Mouse (Mus musculus): Measurements from ENCODE around the gene Krtap4-16.
"Not testable (repeated sequence)": the region's sequence is repeated elsewhere in the genome, so short reads cannot be mapped to it uniquely, and the experiment has no call there.

Krtap4-16 gene

DNA sequence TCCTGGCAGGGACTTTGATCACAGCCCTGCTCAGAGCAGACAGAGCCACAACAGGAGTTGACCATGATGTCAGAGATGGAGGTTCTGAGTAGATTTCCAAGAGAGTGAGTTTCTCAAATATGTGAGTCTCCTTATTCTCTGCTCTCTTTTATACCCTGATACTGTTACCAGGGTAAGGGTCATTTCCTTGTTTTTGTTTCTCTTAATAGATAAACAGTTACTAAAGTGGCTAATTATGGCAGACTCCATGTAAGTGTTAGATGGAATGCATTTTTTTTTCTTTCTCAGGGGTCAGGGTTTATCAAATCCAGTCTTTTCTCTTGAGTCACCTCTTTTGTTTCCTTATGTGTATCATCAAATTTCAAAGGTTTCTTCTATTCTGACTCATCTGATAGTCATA is at the start of gene Krtap4-16:
Gene Krtap4-16 (minus strand): TSS at position 101 of the 400 bp plus-strand sequence.
- in situ Hi-C loops (cut with MboI; ENCODE audit: unreplicated experiment in 2 of 2) = no loop called here

- in situ Hi-C loops (cut with MboI; ENCODE audit: unreplicated experiment in 2 of 2) = not testable (repeated sequence)
These were observed 27.5 kb upstream of the Krtap4-16 start, which contains the start of gene Gm11567 for GRCm38 (mm10) chr11:99878887-99879286. Gene Gm11567 (plus strand): TSS chr11:99879187.

DNA sequence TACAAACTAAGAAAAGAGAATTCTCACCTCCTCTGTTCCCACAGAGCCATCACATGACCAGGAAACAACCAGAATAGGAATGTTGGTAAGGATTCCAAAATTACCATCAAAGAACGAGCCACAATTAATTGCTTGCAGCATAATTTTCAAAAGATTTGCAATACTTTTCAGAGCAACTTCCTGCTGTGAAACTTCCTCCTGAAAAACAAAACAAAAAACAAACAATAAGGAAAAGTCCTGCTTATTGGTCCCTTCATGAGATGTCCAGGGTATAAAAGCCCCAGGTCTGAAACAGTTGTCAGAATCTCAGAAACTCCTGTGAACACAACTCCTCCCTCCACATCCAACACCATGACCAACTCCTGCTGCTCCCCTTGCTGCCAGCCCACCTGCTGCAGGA is 21.7 kb upstream of the Krtap4-16 start, which contains the start of gene Krtap9-1:
Gene Krtap9-1 (plus strand): TSS at position 301 of the 400 bp plus-strand sequence.
- in situ Hi-C loops (cut with MboI; ENCODE audit: unreplicated experiment in 2 of 2) = not testable (repeated sequence)

- in situ Hi-C loops (cut with MboI; ENCODE audit: unreplicated experiment in 2 of 2) = not testable (repeated sequence)
These were observed 12.8 kb upstream of the Krtap4-16 start, which contains the start of gene Gm11559 for GRCm38 (mm10) chr11:99864176-99864575. Gene Gm11559 (plus strand): TSS chr11:99864476.

DNA sequence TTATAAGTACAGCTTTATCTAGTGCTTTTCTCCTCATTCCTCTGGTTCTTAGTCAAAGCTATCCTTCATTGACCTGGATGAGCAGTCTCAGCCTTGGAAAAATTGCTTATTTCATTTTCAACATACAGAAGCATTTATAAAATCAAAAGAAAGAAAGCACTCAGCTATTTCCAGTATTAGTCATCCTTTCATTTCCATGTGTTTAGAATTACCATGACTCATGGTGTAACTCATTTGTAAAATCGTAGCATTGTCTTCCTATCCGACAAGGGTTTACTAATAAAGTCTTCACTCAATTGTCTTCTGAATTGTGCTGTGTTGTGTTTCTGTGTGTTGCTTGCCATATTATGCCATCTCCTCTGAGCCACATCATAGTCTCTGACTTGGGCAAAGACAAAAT is 7.4 kb upstream of the Krtap4-16 start:
- in situ Hi-C loops (cut with MboI; ENCODE audit: unreplicated experiment in 2 of 2) = no loop called here

- in situ Hi-C loops (cut with MboI; ENCODE audit: unreplicated experiment in 2 of 2) = no loop called here
These were observed 6.2 kb upstream of the Krtap4-16 start, which contains the start of gene Gm11568 for GRCm38 (mm10) chr11:99857617-99858016. Gene Gm11568 (plus strand): TSS chr11:99857917.

- in situ Hi-C loops (cut with MboI; ENCODE audit: unreplicated experiment in 2 of 2) = no loop called here
These were observed 2.7 kb upstream of the Krtap4-16 start for GRCm38 (mm10) chr11:99854121-99854520.

DNA sequence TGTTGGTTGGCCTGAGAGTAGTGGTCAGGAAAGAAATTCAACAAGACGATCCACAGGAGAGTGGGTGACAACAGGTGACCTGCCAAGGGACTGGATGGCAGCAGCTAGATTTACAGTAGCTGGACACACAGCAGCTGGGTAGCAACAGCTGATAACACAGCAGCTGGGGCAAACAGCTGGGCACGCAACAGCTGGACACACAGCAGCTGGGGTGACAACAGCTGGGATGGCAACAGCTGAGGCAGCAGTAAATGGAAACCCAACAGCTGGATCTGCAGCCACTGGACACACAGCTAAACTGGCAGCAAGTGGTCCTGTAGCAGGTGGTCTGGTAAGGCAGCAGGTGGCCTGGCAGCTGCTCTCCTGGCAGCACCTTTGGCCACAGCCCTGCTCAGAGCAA is 4.7 kb downstream of the Krtap4-16 start:
- in situ Hi-C loops (cut with MboI; ENCODE audit: unreplicated experiment in 2 of 2) = no loop called here

- in situ Hi-C loops (cut with MboI; ENCODE audit: unreplicated experiment in 2 of 2) = no loop called here
These were observed 9.2 kb downstream of the Krtap4-16 start for GRCm38 (mm10) chr11:99842185-99842584.

DNA sequence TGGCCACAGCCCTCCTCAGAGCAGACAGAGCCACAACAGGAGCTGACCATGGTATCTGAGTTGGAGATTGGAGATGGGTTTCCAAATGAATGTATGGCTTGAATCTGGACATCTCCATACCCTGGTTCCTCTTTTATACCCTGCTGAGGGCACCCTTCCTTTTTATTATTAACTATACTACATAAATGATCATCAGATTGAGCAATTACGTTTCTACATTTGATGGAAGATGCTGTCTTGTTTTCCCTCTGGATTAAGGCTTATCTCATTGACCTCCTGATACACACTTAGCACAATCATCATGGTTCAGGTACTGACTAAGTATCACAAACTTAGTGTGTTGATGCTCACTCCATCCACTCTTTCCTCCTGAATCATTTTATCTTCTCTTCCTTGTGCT is 13.4 kb downstream of the Krtap4-16 start, which contains the start of gene 2300003K06Rik:
Gene 2300003K06Rik (minus strand): TSS at position 101 of the 400 bp plus-strand sequence.
- in situ Hi-C loops (cut with MboI; ENCODE audit: unreplicated experiment in 2 of 2) = no loop called here

DNA sequence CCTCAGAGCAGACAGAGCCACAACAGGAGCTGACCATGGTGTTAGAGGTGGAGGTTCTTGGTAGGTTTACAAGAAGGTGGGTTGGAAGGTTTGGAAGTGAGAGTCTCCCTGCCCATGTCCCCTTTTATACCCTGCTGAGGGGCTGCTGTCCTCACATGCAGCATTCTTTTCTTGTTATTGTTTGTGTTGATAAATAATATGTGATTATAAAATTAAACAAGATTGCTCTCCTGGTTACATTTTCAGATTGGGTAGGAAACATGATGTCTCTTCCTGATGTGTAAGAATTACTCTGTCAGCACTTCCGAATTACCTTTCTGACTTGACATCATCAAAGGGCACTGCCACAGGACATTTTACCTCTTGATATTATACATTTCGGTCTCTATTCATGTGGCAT is 35.8 kb downstream of the Krtap4-16 start, which contains the start of gene Gm11564:
Gene Gm11564 (minus strand): TSS at position 101 of the 400 bp plus-strand sequence.
- in situ Hi-C loops (cut with MboI; ENCODE audit: unreplicated experiment in 2 of 2) = not testable (repeated sequence)

- in situ Hi-C loops (cut with MboI; ENCODE audit: unreplicated experiment in 2 of 2) = not testable (repeated sequence)
These were observed 41.6 kb downstream of the Krtap4-16 start, which contains the start of gene Krtap4-13 for GRCm38 (mm10) chr11:99809792-99810191. Gene Krtap4-13 (minus strand): TSS chr11:99809892.

DNA sequence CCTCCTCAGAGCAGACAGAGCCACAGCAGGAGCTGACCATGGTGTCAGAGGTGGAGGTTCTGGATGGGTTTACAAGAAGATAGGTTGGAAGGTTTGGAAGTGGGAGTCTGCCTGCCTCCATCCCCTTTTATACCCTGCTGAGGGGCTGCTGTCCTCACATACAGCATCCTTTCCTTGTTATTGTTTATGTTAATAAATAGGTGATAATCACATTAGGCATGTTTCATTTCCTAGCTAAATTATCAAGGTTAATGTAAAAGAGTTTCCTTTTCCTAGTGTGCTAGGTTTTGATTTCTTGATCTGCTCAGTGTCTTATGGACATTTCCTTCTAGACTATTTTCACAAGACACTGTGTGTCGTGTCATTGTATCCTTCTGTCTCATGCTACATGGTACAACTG is 47.1 kb downstream of the Krtap4-16 start, which contains the start of gene Gm11554:
Gene Gm11554 (minus strand): TSS at position 101 of the 400 bp plus-strand sequence.
- in situ Hi-C loops (cut with MboI; ENCODE audit: unreplicated experiment in 2 of 2) = not testable (repeated sequence)

All from v-Abl transformed pro-B cells (cell line).